Mouse (Mus musculus) embryo, embryonic 10 days (tissue): ENCODE measurements around the gene Enpp3.
A peak's percentile ranks its signal among the peaks of the same experiment; 100 is the strongest.
"Not testable (repeated sequence)": the region's sequence is repeated elsewhere in the genome, so short reads cannot be mapped to it uniquely, and the experiment has no call there.

Source experiments
- DNase-seq: peaks from one replicate; pipeline ENCODE4 v3.0.0-alpha.2; 2015; ENCODE audit warnings: low spot score

The Enpp3 gene

GRCm38 (mm10) chr10:24822842-24823241 is 19.8 kb downstream of the Enpp3 start:
- no peak for DNase-seq

- DNase-seq = no peak
Observed at GRCm38 (mm10) chr10:24821990-24822676, 20.5 kb downstream of the Enpp3 start.

GRCm38 (mm10) chr10:24819526-24819925 is 23.1 kb downstream of the Enpp3 start:
- DNase-seq = no peak

- DNase-seq = peak; percentile 10
Observed at GRCm38 (mm10) chr10:24810639-24811038, 32.0 kb downstream of the Enpp3 start.

GRCm38 (mm10) chr10:24806756-24807155 is 35.9 kb downstream of the Enpp3 start:
- no peak for DNase-seq

- no peak for DNase-seq
Observed at GRCm38 (mm10) chr10:24805876-24806275, 36.7 kb downstream of the Enpp3 start.

GRCm38 (mm10) chr10:24805173-24805572 is 37.5 kb downstream of the Enpp3 start:
- DNase-seq = no peak

GRCm38 (mm10) chr10:24802742-24803244 is 39.8 kb downstream of the Enpp3 start:
- not testable (repeated sequence) for DNase-seq

- DNase-seq = no peak
Observed at GRCm38 (mm10) chr10:24801796-24802195, 40.8 kb downstream of the Enpp3 start.

GRCm38 (mm10) chr10:24797246-24797645 is 45.4 kb downstream of the Enpp3 start:
- peak; percentile 87 for DNase-seq

- DNase-seq = no peak
Observed at GRCm38 (mm10) chr10:24792756-24793155, 49.9 kb downstream of the Enpp3 start.

GRCm38 (mm10) chr10:24789747-24790545 is 52.7 kb downstream of the Enpp3 start:
- peak; percentile 76 for DNase-seq

- DNase-seq = no peak
Observed at GRCm38 (mm10) chr10:24785345-24785744, 57.3 kb downstream of the Enpp3 start.

- DNase-seq = no peak
Observed at GRCm38 (mm10) chr10:24784624-24785276, 57.9 kb downstream of the Enpp3 start.

GRCm38 (mm10) chr10:24783946-24784345 is 58.7 kb downstream of the Enpp3 start:
- no peak for DNase-seq

GRCm38 (mm10) chr10:24778643-24779020 is 64.0 kb downstream of the Enpp3 start:
- DNase-seq = no peak

- peak; percentile 25 for DNase-seq
Observed at GRCm38 (mm10) chr10:24777916-24778642, 64.5 kb downstream of the Enpp3 start.

GRCm38 (mm10) chr10:24769496-24769895 is 73.1 kb downstream of the Enpp3 start:
- DNase-seq = no peak

GRCm38 (mm10) chr10:24767695-24768094 is 74.9 kb downstream of the Enpp3 start:
- DNase-seq = no peak

GRCm38 (mm10) chr10:24766061-24766460 is 76.6 kb downstream of the Enpp3 start:
- DNase-seq = no peak

- DNase-seq = no peak
Observed at GRCm38 (mm10) chr10:24765151-24765755, 77.4 kb downstream of the Enpp3 start.

GRCm38 (mm10) chr10:24764640-24765039 is 78.0 kb downstream of the Enpp3 start:
- DNase-seq = no peak
